Mouse (Mus musculus): ENCODE measurements at regions not wholly inside any gene's neighbourhood (a gene's known extent, or its start where the extent isn't known, plus 50 kb on each side); places are given as distances from the start of the nearest gene placed in this dataset.

GRCm38 (mm10) chr5:49641206-49641830 lies 116.6 kb upstream of the Kcnip4 start:
- no peaks in the 10 kb centered on the region for H3K4me1 ChIP-seq (ENCODE audit: control insufficient read depth, insufficient read depth, low read length)
- no peak overlapping the region for H3K4me3 ChIP-seq (ENCODE audit: low read depth, low read length)
- H3K27ac ChIP-seq (ENCODE audit: low read length), result no peak overlapping the region
- no peak overlapping the region for H3K4me2 ChIP-seq (replicated peaks; ENCODE audit: low read depth, low read length)
- no peak for ATAC-seq (ENCODE audit: insufficient number of reproducible peaks, insufficient read depth, low FRiP score, low read depth)
- no peaks in the 10 kb centered on the region for H3K36me3 ChIP-seq (ENCODE audit: control insufficient read depth, insufficient read depth, low read length)
- no peak overlapping the region for H3K9ac ChIP-seq (replicated peaks; ENCODE audit: low read depth, low read length)
- WGBS, result 84% methylated on average over 12 of the region's 12 CpGs
- no peaks in the 10 kb centered on the region for H3K27me3 ChIP-seq (ENCODE audit: control insufficient read depth, insufficient read depth, low read length)
- no peaks in the 10 kb centered on the region for H3K9me3 ChIP-seq (ENCODE audit: control insufficient read depth, low read depth, low read length)

GRCm38 (mm10) chr5:49639637-49640036 lies 114.9 kb upstream of the Kcnip4 start:
- Histone ChIP-seq H3K9ac (replicated peaks; ENCODE audit: low read depth, low read length) (no peak overlapping the region), H3K4me2 (replicated peaks; ENCODE audit: low read depth, low read length) (no peak overlapping the region), H3K36me3 (ENCODE audit: control insufficient read depth, insufficient read depth, low read length) (no peaks in the 10 kb centered on the region), H3K4me3 (ENCODE audit: low read depth, low read length) (no peak overlapping the region), H3K27me3 (ENCODE audit: control insufficient read depth, insufficient read depth, low read length) (no peaks in the 10 kb centered on the region), H3K4me1 (ENCODE audit: control insufficient read depth, insufficient read depth, low read length) (no peaks in the 10 kb centered on the region), H3K27ac (ENCODE audit: low read length) (no peak overlapping the region), H3K9me3 (ENCODE audit: control insufficient read depth, low read depth, low read length) (no peaks in the 10 kb centered on the region)
- 91% methylated on average over 4 of the region's 4 CpGs for WGBS
- ATAC-seq (ENCODE audit: insufficient number of reproducible peaks, insufficient read depth, low FRiP score, low read depth), result no peak

GRCm38 (mm10) chr5:49620152-49620551 lies 95.4 kb upstream of the Kcnip4 start:
- no peak overlapping the region for H3K27ac ChIP-seq (ENCODE audit: low read length)
- 86% methylated on average over 1 of the region's 1 CpGs for WGBS
- ATAC-seq (ENCODE audit: insufficient number of reproducible peaks, insufficient read depth, low FRiP score, low read depth), result no peak
- no peaks in the 10 kb centered on the region for H3K4me1 ChIP-seq (ENCODE audit: control insufficient read depth, insufficient read depth, low read length)
- no peak overlapping the region for H3K9ac ChIP-seq (replicated peaks; ENCODE audit: low read depth, low read length)
- no peak overlapping the region for H3K4me3 ChIP-seq (ENCODE audit: low read depth, low read length)
- no peak overlapping the region for H3K4me2 ChIP-seq (replicated peaks; ENCODE audit: low read depth, low read length)
- H3K27me3 ChIP-seq (ENCODE audit: control insufficient read depth, insufficient read depth, low read length), result no peaks in the 10 kb centered on the region
- H3K9me3 ChIP-seq (ENCODE audit: control insufficient read depth, low read depth, low read length), result no peaks in the 10 kb centered on the region
- H3K36me3 ChIP-seq (ENCODE audit: control insufficient read depth, insufficient read depth, low read length), result no peaks in the 10 kb centered on the region

- no peak overlapping the region for H3K9ac ChIP-seq (replicated peaks; ENCODE audit: low read depth, low read length)
- no peak overlapping the region for H3K27ac ChIP-seq (ENCODE audit: low read length)
- no peak overlapping the region for H3K4me2 ChIP-seq (replicated peaks; ENCODE audit: low read depth, low read length)
- H3K4me1 ChIP-seq (ENCODE audit: control insufficient read depth, insufficient read depth, low read length), result no peaks in the 10 kb centered on the region
- no peaks in the 10 kb centered on the region for H3K36me3 ChIP-seq (ENCODE audit: control insufficient read depth, insufficient read depth, low read length)
- no peak for ATAC-seq (ENCODE audit: insufficient number of reproducible peaks, insufficient read depth, low FRiP score, low read depth)
- WGBS, result 39% methylated on average over 1 of the region's 1 CpGs
- H3K27me3 ChIP-seq (ENCODE audit: control insufficient read depth, insufficient read depth, low read length), result no peaks in the 10 kb centered on the region
- H3K4me3 ChIP-seq (ENCODE audit: low read depth, low read length), result no peak overlapping the region
- no peaks in the 10 kb centered on the region for H3K9me3 ChIP-seq (ENCODE audit: control insufficient read depth, low read depth, low read length)
These were observed 82.1 kb upstream of the Kcnip4 start for GRCm38 (mm10) chr5:49606761-49607160.

- WGBS, result 73% methylated on average over 3 of the region's 3 CpGs
- Histone ChIP-seq H3K27ac (ENCODE audit: low read length) (no peak overlapping the region), H3K27me3 (ENCODE audit: control insufficient read depth, insufficient read depth, low read length) (no peaks in the 10 kb centered on the region), H3K4me1 (ENCODE audit: control insufficient read depth, insufficient read depth, low read length) (no peaks in the 10 kb centered on the region), H3K9me3 (ENCODE audit: control insufficient read depth, low read depth, low read length) (no peaks in the 10 kb centered on the region), H3K4me2 (replicated peaks; ENCODE audit: low read depth, low read length) (no peak overlapping the region), H3K36me3 (ENCODE audit: control insufficient read depth, insufficient read depth, low read length) (no peaks in the 10 kb centered on the region), H3K9ac (replicated peaks; ENCODE audit: low read depth, low read length) (no peak overlapping the region), H3K4me3 (ENCODE audit: low read depth, low read length) (no peak overlapping the region)
- ATAC-seq (ENCODE audit: insufficient number of reproducible peaks, insufficient read depth, low FRiP score, low read depth), result no peak
These were observed 56.1 kb upstream of the Kcnip4 start for GRCm38 (mm10) chr5:49580777-49581176.

- no peak for ATAC-seq (ENCODE audit: insufficient number of reproducible peaks, insufficient read depth, low FRiP score, low read depth)
- H3K4me2 ChIP-seq (replicated peaks; ENCODE audit: low read depth, low read length), result no peak overlapping the region
These were observed 51.2 kb upstream of the Kcnip4 start for GRCm38 (mm10) chr5:49575901-49576300.

More at GRCm38 (mm10) chr5:49575901-49576300, 51.2 kb upstream of the Kcnip4 start:
- Histone ChIP-seq H3K27me3 (ENCODE audit: control insufficient read depth, insufficient read depth, low read length) (no peaks in the 10 kb centered on the region), H3K36me3 (ENCODE audit: control insufficient read depth, insufficient read depth, low read length) (no peaks in the 10 kb centered on the region), H3K4me3 (ENCODE audit: low read depth, low read length) (no peak overlapping the region), H3K9me3 (ENCODE audit: control insufficient read depth, low read depth, low read length) (no peaks in the 10 kb centered on the region), H3K9ac (replicated peaks; ENCODE audit: low read depth, low read length) (no peak overlapping the region), H3K27ac (ENCODE audit: low read length) (no peak overlapping the region), H3K4me1 (ENCODE audit: control insufficient read depth, insufficient read depth, low read length) (no peaks in the 10 kb centered on the region)
- WGBS, result 55% methylated on average over 2 of the region's 2 CpGs
